Mouse (Mus musculus): ENCODE data around the gene Vsig8. TPM values are rescaled to one million over a fixed set of nuclear protein-coding genes. Genes with fewer than 3 reads are reported as not detected.

Vsig8 gene
- total RNA-seq, 1 experiment from 2014 or later: not detected

- ATAC-seq (replicated peaks; ENCODE audit: insufficient number of reproducible peaks, low FRiP score, low TSS enrichment, poor library complexity, severe bottlenecking): peak; percentile 18; the same call in 1 of the 2 replicates
Observed at GRCm38 (mm10) chr1:172526380-172527081, 29.2 kb upstream of the Vsig8 start.

DNA sequence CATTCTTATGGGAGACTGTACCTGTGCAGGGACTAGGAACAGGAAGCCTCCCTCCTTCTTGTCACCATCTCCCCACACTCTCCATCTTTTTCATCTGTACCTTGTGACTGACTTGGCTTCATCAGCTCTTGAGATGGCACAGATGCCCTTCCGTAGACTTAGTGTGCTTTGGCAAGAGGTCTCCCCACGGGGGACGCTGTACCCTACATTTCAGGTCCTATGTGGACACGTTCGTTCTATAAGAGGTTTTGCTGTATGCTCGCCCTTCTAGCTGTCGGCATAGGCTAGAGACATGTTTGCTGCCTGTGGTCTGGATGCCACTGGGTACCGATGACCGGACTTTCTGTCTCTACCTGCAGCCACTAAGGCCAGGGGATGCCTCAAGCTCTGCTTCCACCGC is 28.3 kb upstream of the Vsig8 start:
- no peak for ATAC-seq (replicated peaks; ENCODE audit: insufficient number of reproducible peaks, low FRiP score, low TSS enrichment, poor library complexity, severe bottlenecking)

GRCm38 (mm10) chr1:172528701-172529100 is 27.0 kb upstream of the Vsig8 start:
- peak; percentile 84 for ATAC-seq (replicated peaks; ENCODE audit: insufficient number of reproducible peaks, low FRiP score, low TSS enrichment, poor library complexity, severe bottlenecking)

DNA sequence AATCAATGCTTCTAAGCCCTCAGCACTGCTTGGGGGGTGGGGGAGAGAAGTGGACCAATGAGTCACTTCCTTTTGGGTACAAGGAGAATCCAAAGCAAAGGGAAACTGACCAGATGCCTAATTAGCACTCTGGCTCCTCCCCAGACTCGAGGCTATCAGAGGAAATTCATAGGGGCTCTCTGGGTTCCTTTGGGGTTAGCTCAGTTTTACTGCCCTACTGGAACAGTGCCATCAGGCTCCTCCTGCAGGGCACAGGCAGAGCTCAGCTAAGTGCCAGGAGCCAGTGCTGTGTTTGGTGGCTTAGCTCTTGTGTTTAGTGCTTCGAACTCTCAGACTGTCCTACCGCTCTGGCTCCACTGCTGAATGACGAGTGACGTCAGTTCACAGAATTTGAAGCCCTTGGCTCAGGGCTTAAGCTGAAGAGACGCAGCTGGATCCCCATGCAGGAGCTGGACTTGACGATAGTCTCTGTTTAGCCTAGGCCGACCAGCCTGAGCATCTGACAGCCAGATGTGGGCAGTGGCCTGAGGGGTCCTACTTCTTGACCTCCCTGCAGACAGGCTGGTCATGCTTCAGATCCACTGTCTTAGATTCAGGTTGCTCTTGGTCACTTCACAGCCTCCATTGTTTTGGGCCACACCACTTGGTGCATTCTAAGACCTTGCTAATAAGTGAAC is 25.1 kb upstream of the Vsig8 start:
- no peak for ATAC-seq (replicated peaks; ENCODE audit: insufficient number of reproducible peaks, low FRiP score, low TSS enrichment, poor library complexity, severe bottlenecking)

DNA sequence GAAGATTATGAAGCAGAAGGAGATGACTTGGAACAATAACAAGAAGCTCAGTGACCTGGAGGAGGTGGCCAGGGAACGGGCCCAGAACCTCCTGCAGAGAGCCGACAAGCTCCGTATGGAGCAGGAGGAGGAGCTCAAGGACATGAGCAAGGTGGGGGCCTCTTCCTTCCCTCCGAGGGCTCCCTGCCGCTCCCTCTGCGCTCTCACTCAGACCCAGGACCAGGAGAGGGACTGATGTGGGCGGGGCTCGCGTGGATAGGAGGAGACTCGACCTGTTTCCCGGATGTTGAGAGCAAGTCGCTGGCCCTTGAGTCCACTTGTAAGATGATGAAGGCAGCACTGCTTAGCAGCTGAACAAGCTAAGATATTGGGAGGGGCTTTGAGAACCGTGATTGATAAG is 23.2 kb upstream of the Vsig8 start:
- ATAC-seq (replicated peaks; ENCODE audit: insufficient number of reproducible peaks, low FRiP score, low TSS enrichment, poor library complexity, severe bottlenecking): no peak

DNA sequence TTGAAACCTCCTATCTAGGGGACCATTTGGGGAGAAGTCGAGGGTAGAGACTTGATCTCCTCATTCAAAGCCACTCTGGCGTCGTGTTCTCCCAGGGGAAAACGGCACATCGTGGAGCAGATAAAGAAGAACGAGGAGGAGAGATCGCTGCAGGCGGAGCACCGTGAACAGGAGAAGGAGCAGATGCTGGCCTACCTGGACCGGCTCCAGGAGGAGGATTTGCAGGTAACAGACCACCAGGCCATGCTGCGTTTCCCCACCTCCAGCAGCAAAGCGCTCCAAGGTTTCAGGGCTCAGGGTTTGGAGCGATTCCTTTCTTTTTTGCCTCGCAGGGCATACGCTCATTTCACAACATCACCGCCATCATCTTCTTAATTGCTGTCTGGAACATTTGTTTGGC is 20.6 kb upstream of the Vsig8 start:
- no peak for ATAC-seq (replicated peaks; ENCODE audit: insufficient number of reproducible peaks, low FRiP score, low TSS enrichment, poor library complexity, severe bottlenecking)

DNA sequence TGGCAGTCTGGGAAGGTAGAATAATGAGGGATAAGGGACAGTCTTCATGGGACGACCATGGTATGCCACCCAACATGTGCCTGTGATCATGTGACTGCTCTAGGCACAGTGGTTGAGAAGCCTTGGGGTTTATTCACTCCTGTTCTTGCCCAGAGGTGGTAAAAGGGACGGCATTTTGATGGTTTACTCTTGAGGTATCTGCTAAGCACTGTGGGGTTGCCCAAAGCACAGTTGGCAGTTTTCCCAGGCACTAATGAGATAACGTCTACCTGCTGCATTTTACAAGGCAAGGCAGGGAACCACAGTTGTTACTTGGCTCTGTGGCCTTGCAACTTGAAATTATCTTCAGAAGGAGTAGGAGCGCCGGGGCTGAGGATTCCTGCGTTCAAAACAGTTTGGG is 15.9 kb upstream of the Vsig8 start:
- ATAC-seq (replicated peaks; ENCODE audit: insufficient number of reproducible peaks, low FRiP score, low TSS enrichment, poor library complexity, severe bottlenecking): no peak

GRCm38 (mm10) chr1:172540283-172540820 is 15.4 kb upstream of the Vsig8 start:
- no peak for ATAC-seq (replicated peaks; ENCODE audit: insufficient number of reproducible peaks, low FRiP score, low TSS enrichment, poor library complexity, severe bottlenecking)

DNA sequence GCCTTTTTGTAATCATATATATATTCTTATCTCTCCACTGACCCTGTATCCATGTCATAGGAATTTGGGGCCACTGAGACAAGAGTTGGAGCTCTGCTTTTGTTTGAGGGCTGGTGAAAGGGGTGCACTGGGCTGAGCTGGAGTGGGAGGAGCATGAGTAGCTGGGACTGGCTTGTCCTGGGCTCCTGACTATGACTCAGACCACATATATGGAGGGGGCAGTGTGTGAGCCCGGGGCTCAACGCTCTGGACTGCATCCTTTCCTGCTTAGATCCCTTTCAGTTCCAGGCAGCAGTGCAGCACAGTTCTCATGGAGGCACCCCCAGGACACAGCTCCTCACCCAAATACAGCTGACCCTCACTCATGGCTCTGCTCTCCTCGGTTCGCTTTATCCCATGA is 9.7 kb upstream of the Vsig8 start:
- ATAC-seq (replicated peaks; ENCODE audit: insufficient number of reproducible peaks, low FRiP score, low TSS enrichment, poor library complexity, severe bottlenecking): no peak

DNA sequence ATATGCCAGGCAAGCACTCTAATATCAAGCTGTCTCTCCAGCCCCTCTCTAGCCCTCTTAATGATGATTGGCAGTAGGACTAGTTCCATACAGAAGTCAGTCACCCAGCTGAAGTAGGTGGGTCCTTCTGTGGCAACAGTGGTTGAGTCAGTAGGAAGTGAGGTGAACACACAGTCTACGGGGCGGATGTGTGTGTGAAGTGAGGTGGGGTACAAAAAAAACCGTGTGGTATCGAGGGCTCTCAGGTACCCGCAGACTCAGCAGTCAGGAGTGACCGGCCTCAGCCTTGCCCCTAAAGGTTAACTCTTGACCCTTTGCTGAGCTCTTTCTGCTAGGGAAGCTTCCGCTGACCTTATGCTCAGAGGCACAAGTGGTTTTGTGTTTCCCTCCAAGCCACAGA is 7.2 kb upstream of the Vsig8 start:
- no peak; the same call in 1 of the 2 replicates for ATAC-seq (replicated peaks; ENCODE audit: insufficient number of reproducible peaks, low FRiP score, low TSS enrichment, poor library complexity, severe bottlenecking)

DNA sequence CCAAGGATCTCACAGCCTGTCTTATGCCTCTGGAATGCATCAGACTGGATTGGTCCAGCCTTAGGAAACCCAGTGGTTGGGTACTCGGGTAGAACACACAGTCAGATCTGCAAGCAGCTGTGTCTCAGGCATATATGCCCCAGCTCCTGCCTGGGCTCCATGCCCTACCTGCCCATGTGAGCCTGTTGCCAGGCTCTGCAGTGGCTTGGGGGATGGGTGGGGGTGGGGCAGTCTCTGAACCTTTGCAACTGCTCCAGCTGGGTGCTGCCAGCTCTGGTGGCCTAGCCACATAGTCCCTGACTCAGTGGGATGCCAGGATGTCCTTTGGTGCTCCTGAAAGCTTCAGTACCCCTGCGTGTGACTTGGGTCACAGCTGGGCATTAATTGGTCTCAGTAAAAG is 6.4 kb upstream of the Vsig8 start:
- ATAC-seq (replicated peaks; ENCODE audit: insufficient number of reproducible peaks, low FRiP score, low TSS enrichment, poor library complexity, severe bottlenecking): no peak

DNA sequence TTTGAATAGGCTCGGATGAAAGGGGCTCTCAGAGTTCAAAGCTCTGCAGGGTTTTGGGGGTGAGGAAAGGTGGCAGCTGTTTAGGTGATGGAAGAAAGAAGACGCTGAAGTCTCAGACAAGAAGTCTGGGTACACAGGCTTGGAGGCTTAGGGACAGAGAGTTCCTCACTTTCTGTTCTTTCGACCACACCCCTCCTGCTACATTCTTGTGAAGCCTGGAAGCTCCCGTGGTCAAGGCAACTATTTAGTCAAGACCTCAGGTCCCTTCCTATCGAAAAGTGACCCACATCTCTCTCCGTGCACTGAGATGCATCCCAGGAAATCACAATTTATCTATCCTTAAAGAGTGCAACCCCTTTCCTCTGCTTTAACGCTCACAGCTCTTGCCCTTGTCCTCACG is 6.0 kb upstream of the Vsig8 start:
- ATAC-seq (replicated peaks; ENCODE audit: insufficient number of reproducible peaks, low FRiP score, low TSS enrichment, poor library complexity, severe bottlenecking): no peak

DNA sequence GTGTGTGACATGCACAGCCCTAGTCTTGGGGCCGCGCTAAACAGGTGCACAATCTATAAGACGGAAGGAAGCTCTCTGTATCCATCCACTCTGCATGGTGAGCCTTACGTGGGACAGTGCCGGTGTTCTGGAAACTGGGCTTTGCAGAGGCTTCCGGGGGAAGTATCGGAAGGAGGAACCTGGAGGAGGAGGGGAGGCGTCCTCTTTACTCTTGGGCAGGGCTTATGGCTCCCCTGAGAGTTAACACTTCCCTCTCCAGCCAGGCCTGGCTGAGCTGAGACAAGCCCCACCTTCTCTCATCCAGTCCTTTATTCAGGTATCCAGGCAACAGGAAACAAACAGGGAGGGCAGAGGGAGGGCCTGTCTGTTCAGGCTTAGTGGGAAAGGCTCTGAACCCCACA is 5.2 kb upstream of the Vsig8 start:
- peak; percentile 85 for ATAC-seq (replicated peaks; ENCODE audit: insufficient number of reproducible peaks, low FRiP score, low TSS enrichment, poor library complexity, severe bottlenecking)

DNA sequence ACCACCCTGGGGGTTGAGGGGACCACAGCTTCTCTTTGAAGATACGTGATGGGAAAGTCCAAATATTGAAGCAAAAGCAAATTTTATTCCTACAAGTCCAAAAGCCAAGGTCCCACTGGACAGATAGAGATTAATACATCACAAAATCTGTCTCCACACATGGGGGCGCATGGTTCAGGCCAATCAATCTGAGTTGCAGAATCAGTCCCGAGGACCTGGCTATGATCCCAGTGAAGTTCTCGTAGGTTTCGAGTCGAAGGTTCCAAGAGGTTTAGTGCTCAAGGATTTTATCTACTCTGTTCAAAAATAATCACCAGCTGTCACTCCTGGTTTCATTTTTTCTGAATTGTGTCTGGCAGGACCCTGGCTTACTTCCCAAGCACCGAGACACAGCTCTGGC is 4.7 kb upstream of the Vsig8 start:
- ATAC-seq (replicated peaks; ENCODE audit: insufficient number of reproducible peaks, low FRiP score, low TSS enrichment, poor library complexity, severe bottlenecking): no peak

DNA sequence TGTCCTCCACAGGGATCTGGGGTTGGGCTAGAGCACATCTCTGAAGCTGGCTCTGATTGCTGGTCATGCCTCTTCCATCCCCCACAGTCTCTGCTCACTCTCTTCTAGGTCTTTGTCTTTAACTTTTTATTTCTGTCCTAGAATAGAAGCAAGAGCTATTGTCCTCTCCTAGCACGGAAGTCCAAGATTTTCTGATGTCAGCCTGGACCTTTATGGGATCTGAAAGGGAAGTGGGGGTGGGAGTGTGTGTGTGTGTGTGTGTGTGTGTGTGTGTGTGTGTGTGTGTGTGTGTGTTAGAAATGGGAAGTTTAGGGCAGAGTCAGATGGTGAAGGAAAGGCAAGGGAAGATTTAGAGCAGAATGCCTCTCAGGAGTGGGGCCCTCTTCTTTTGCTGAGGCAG is 3.1 kb upstream of the Vsig8 start:
- no peak for ATAC-seq (replicated peaks; ENCODE audit: insufficient number of reproducible peaks, low FRiP score, low TSS enrichment, poor library complexity, severe bottlenecking)

GRCm38 (mm10) chr1:172562641-172563464 is 7.1 kb downstream of the Vsig8 start:
- ATAC-seq (replicated peaks; ENCODE audit: insufficient number of reproducible peaks, low FRiP score, low TSS enrichment, poor library complexity, severe bottlenecking): peak; percentile 41

GRCm38 (mm10) chr1:172563465-172563828 is 7.7 kb downstream of the Vsig8 start:
- ATAC-seq (replicated peaks; ENCODE audit: insufficient number of reproducible peaks, low FRiP score, low TSS enrichment, poor library complexity, severe bottlenecking): no peak; the same call in 1 of the 2 replicates

DNA sequence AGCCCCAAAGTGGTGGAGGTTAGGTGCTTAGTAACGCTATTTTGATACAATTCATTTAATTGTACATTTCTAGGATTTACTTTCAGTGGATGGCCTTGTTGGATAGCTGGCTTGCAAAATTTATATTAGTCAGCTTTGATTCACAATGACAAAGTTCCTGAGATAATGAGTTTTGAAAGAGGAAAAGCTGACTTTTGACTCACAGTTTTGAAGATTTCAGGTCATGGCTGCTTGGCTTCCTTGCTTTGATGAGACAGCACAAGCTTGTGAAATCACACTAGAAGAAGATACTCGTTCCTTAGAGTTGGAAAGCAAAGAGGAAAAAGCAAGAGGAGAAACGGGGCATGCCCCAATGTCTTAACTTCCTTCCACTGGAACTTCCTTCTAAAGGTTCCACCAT is 10.4 kb downstream of the Vsig8 start:
- no peak for ATAC-seq (replicated peaks; ENCODE audit: insufficient number of reproducible peaks, low FRiP score, low TSS enrichment, poor library complexity, severe bottlenecking)

- no peak for ATAC-seq (replicated peaks; ENCODE audit: insufficient number of reproducible peaks, low FRiP score, low TSS enrichment, poor library complexity, severe bottlenecking)
Observed at GRCm38 (mm10) chr1:172567758-172568157, 12.0 kb downstream of the Vsig8 start.
